Mouse (Mus musculus) myocyte (in vitro differentiated cells): ENCODE measurements around the gene Esrrb.

Source experiments
- POLR2A ChIP-seq: IDR thresholded peaks from one replicate; pipeline ENCODE4 v1.6.1; 2011; ENCODE audit warnings: low read depth, mild to moderate bottlenecking, control low read depth, moderate library complexity; ENCODE audit not compliant: insufficient read length
- POLR2AphosphoS2 ChIP-seq: IDR thresholded peaks from one replicate; pipeline ENCODE4 v1.6.1; 2011; ENCODE audit warnings: low read depth, control low read depth; ENCODE audit not compliant: insufficient read length
- TCF3 ChIP-seq: IDR thresholded peaks from one replicate; pipeline ENCODE4 v1.6.1; 2011; ENCODE audit warnings: low read depth, control low read depth; ENCODE audit not compliant: insufficient read length

GRCm38 (mm10) chr12:86387671-86388270 is 26.9 kb downstream of the Esrrb start:
- TF ChIP-seq POLR2A (no peak), TCF3 (no peak), POLR2AphosphoS2 (no peak)
